Mouse (Mus musculus) layer of hippocampus, adult 2 months (tissue): Measurements from ENCODE around the gene Il1rn. TPM values are rescaled to one million over a fixed set of nuclear protein-coding genes. Genes with fewer than 3 reads are reported as not detected.

Experiments
- DNase-seq, 2 experiments: peaks; one replicate each; pipeline ENCODE4 v3.0.0; 2022; ENCODE audit warnings: low spot score in 2 of 2
- H3K27ac ChIP-seq: fragments of 200-600 bp; 2 replicates; pipeline ENCODE4 v1.8.1; 2022
- H3K4me3 ChIP-seq: fragments of 200-600 bp; 2 replicates; pipeline ENCODE4 v1.8.1; 2022; ENCODE audit warnings: mild to moderate bottlenecking
- CTCF ChIP-seq: fragments of 200-600 bp; conservative IDR thresholded peaks from 2 replicates; pipeline ENCODE4 v1.8.1; 2022; ENCODE audit warnings: antibody characterized with exemption, mild to moderate bottlenecking, moderate library complexity
- long read RNA-seq, 2 experiments: library from polyadenylated mRNA; stranded (forward); transcript quantifications; one replicate each; pipeline ENCODE4 v2.0.0; 2021; ENCODE audit warnings: borderline mapping rate in 2 of 2
- total RNA-seq, 2 experiments: library from RNA; stranded (reverse); gene quantifications; 2 replicates each; pipeline ENCODE4 v1.2.3; 2021

Gene Il1rn
- total RNA-seq: not detected
- long read RNA-seq, experiment 1: 0 reads
- long read RNA-seq, experiment 2: 0 reads

GRCm38 (mm10) chr2:24336545-24336944 is at the start of gene Il1rn:
Gene Il1rn (plus strand): TSS chr2:24336853.
- no peak within 1 kb of the TSS for H3K27ac ChIP-seq
- H3K4me3 ChIP-seq: no peak within 1 kb of the TSS

GRCm38 (mm10) chr2:24290896-24291295 is 45.8 kb upstream of the Il1rn start, which contains the start of gene Il1f10:
Gene Il1f10 (plus strand): TSS chr2:24291196.
- DNase-seq: no peak
- Histone ChIP-seq H3K4me3 (no peak within 1 kb of the TSS), H3K27ac (no peak within 1 kb of the TSS)
- no peak for TF ChIP-seq CTCF

More at GRCm38 (mm10) chr2:24336545-24336944, at the start of gene Il1rn:
- TF ChIP-seq CTCF: no peak
- DNase-seq: no peak

- Histone ChIP-seq H3K27ac (no peak overlapping the region), H3K4me3 (no peak overlapping the region)
- DNase-seq: no peak
- no peak for TF ChIP-seq CTCF
Measured at GRCm38 (mm10) chr2:24294616-24295015, 42.0 kb upstream of the Il1rn start.

GRCm38 (mm10) chr2:24296837-24297236 is 39.8 kb upstream of the Il1rn start:
- DNase-seq: peak; percentile 8 to 68
- Histone ChIP-seq H3K27ac (no peak overlapping the region), H3K4me3 (no peak overlapping the region)
- peak; percentile 92 for TF ChIP-seq CTCF

- TF ChIP-seq CTCF: no peak
- DNase-seq: no peak
- Histone ChIP-seq H3K27ac (no peak overlapping the region), H3K4me3 (no peak overlapping the region)
Measured at GRCm38 (mm10) chr2:24311302-24312001, 25.2 kb upstream of the Il1rn start.

- no peak for TF ChIP-seq CTCF
- Histone ChIP-seq H3K27ac (no peak overlapping the region), H3K4me3 (no peak overlapping the region)
- DNase-seq: no peak
Measured at GRCm38 (mm10) chr2:24316919-24317318, 19.7 kb upstream of the Il1rn start.

GRCm38 (mm10) chr2:24317919-24318598 is 18.6 kb upstream of the Il1rn start:
- no peak for DNase-seq
- no peak overlapping the region for H3K27ac ChIP-seq
- TF ChIP-seq CTCF: no peak
- no peak overlapping the region for H3K4me3 ChIP-seq

- no peak overlapping the region for H3K27ac ChIP-seq
- DNase-seq: no peak
- H3K4me3 ChIP-seq: no peak overlapping the region
- TF ChIP-seq CTCF: no peak
Measured at GRCm38 (mm10) chr2:24335333-24335732, 1.3 kb upstream of the Il1rn start.

- Histone ChIP-seq H3K27ac (no peak overlapping the region), H3K4me3 (no peak overlapping the region)
- TF ChIP-seq CTCF: no peak
- no peak for DNase-seq
Measured at GRCm38 (mm10) chr2:24341395-24341885, 4.8 kb downstream of the Il1rn start.

GRCm38 (mm10) chr2:24344619-24345018 is 8.0 kb downstream of the Il1rn start:
- DNase-seq: no peak
- TF ChIP-seq CTCF: no peak
- no peak overlapping the region for H3K4me3 ChIP-seq

GRCm38 (mm10) chr2:24345056-24345455 is 8.4 kb downstream of the Il1rn start:
- no peak overlapping the region for H3K27ac ChIP-seq
- no peak overlapping the region for H3K4me3 ChIP-seq
- no peak for TF ChIP-seq CTCF
- no peak for DNase-seq

More at GRCm38 (mm10) chr2:24344619-24345018, 8.0 kb downstream of the Il1rn start:
- no peak overlapping the region for H3K27ac ChIP-seq

GRCm38 (mm10) chr2:24347926-24348325 is 11.3 kb downstream of the Il1rn start:
- no peak for TF ChIP-seq CTCF
- H3K27ac ChIP-seq: no peak overlapping the region
- DNase-seq: no peak
- no peak overlapping the region for H3K4me3 ChIP-seq

GRCm38 (mm10) chr2:24351159-24351558 is 14.5 kb downstream of the Il1rn start:
- no peak for TF ChIP-seq CTCF
- Histone ChIP-seq H3K4me3 (no peak overlapping the region), H3K27ac (no peak overlapping the region)
- no peak for DNase-seq

- DNase-seq: no peak
- TF ChIP-seq CTCF: no peak
- Histone ChIP-seq H3K4me3 (no peak overlapping the region), H3K27ac (no peak overlapping the region)
Measured at GRCm38 (mm10) chr2:24353042-24353441, 16.4 kb downstream of the Il1rn start.
